In the genomic region with DNA sequence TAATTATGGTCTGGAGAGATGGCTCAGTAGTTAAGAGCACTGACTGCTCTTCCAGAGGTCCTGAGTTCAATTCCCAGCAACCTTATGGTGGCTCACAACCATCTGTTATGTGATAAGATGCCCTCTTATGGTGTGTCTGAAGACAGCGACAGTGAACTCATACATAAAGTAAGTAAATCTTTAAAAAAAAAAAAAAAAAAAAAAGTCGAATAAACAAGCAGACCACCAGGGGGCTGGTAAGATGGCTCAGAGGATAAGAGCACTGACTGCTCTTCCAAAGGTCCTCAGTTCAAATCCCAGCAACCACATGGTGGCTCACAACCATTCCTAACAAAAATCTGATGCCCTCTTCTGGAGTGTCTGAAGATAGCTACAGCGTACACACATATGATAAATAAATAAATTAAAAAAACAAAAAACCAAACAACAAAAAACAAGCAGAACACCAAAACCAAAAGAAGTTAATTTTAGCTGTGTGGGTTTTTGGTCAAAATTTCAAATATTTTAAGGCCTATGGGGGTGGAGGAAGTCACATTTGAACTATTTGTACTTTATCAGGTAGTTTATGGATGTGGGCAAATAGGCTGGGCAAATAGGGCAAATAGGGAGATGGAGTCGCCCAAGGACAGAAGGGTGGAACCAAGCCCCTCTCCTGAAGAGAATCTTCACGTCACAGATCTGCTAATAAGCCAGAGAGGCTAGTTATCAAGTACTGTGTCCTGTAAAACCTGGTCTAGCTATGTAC, we compare ENCODE assay signal across 8 mouse cellular contexts. TPM values are rescaled to one million over a fixed set of nuclear protein-coding genes. Genes with fewer than 3 reads are reported as not detected.
A peak's percentile ranks its signal among the peaks of the same experiment; 100 is the strongest.
DNase-seq lines count a peak whose midpoint lies in the region; ATAC-seq and TF ChIP-seq lines count a peak whose summit lies in the region.
"Not testable (repeated sequence)": the region's sequence is repeated elsewhere in the genome, so short reads cannot be mapped to it uniquely, and the experiment has no call there.

No protein-coding gene starts in this region.

- peak overlapping the region; percentile 83 for H3K9ac ChIP-seq in forebrain, embryonic 14.5 days (ENCODE audit: low read length)
- H3K9ac ChIP-seq in hindbrain, embryonic 11.5 days (ENCODE audit: low read depth, low read length), result peak overlapping the region; percentile 44; the same call in 1 of the 2 replicates
- peak overlapping the region; percentile 82 for H3K9ac ChIP-seq in kidney, embryonic 16.5 days (replicated peaks; ENCODE audit: low read length)
- peak overlapping the region; percentile 75 for H3K9ac ChIP-seq in liver, embryonic 15.5 days
- H3K9ac ChIP-seq in midbrain, embryonic 16.5 days (ENCODE audit: low read depth, low read length), result not testable (repeated sequence)
- peak overlapping the region; percentile 78 for H3K9ac ChIP-seq in stomach, embryonic 16.5 days (ENCODE audit: low read length)

- not testable (repeated sequence) for H3K27ac ChIP-seq in cerebellum, adult 2 months (ENCODE audit: insufficient read depth, low read length); forebrain, embryonic 14.5 days (ENCODE audit: low read depth, low read length); hindbrain, embryonic 11.5 days (ENCODE audit: low read depth, low read length); kidney, embryonic 16.5 days (ENCODE audit: low read length); midbrain, embryonic 16.5 days (ENCODE audit: low read length); stomach, embryonic 16.5 days (ENCODE audit: low read length)
- peak overlapping the region; percentile 77; the same call in 1 of the 2 replicates for H3K27ac ChIP-seq in liver, embryonic 15.5 days (replicated peaks)

- 27% methylated on average over 5 of the region's 5 CpGs for WGBS in cerebellum, adult 2 months
- WGBS in forebrain, embryonic 14.5 days, result 33% methylated on average over 5 of the region's 5 CpGs
- WGBS in hindbrain, embryonic 11.5 days, result 37% methylated on average over 5 of the region's 5 CpGs
- WGBS in kidney, embryonic 16.5 days, result 30% methylated on average over 5 of the region's 5 CpGs
- WGBS in liver, embryonic 15.5 days (ENCODE audit: insufficient replicate concordance), result 33% methylated on average over 5 of the region's 5 CpGs
- WGBS in midbrain, embryonic 16.5 days, result 31% methylated on average over 5 of the region's 5 CpGs
- WGBS in stomach, embryonic 16.5 days, result 25% methylated on average over 5 of the region's 5 CpGs

- TF ChIP-seq CTCF in cerebellum, adult 2 months (IDR thresholded peaks at IDR 0.05; ENCODE audit: borderline replicate concordance, insufficient read depth, low read depth, low read length), result not testable (repeated sequence)

- not testable (repeated sequence) for TF ChIP-seq POLR2A in cerebellum, adult 2 months (IDR thresholded peaks at IDR 0.05; ENCODE audit: borderline replicate concordance, insufficient read depth, low read length)

- not testable (repeated sequence) for H3K9me3 ChIP-seq in forebrain, embryonic 14.5 days (replicated peaks; ENCODE audit: control insufficient read depth, low read length); hindbrain, embryonic 11.5 days (ENCODE audit: control insufficient read depth, low read length); kidney, embryonic 16.5 days (ENCODE audit: low read length); liver, embryonic 15.5 days (replicated peaks); midbrain, embryonic 16.5 days (replicated peaks; ENCODE audit: control insufficient read depth, low read length, poor library complexity, severe bottlenecking); stomach, embryonic 16.5 days (replicated peaks; ENCODE audit: control insufficient read depth, low read length)

- DNase-seq in CD4-positive, CD25-positive, alpha-beta regulatory T cell, adult 2 months (ENCODE audit: low read depth, low spot score), result peak; percentile 46
- DNase-seq in cerebellum, adult 2 months; forebrain, embryonic 14.5 days (ENCODE audit: low spot score): not testable (repeated sequence)
- peak; percentile 19 for DNase-seq in hindbrain, embryonic 11.5 days (ENCODE audit: low spot score)

- H3K27me3 ChIP-seq in cerebellum, adult 2 months (ENCODE audit: control insufficient read depth, insufficient read depth, low read length); forebrain, embryonic 14.5 days (replicated peaks; ENCODE audit: control insufficient read depth, insufficient read depth, low read length); hindbrain, embryonic 11.5 days (ENCODE audit: control insufficient read depth, insufficient read depth, low read length); kidney, embryonic 16.5 days (ENCODE audit: insufficient read depth, low read length); liver, embryonic 15.5 days; midbrain, embryonic 16.5 days (ENCODE audit: control insufficient read depth, insufficient read depth, low read depth, low read length); stomach, embryonic 16.5 days (ENCODE audit: control insufficient read depth, insufficient read depth, low read length): not testable (repeated sequence)

- peak overlapping the region; percentile 37 for H3K4me3 ChIP-seq in cerebellum, adult 2 months (replicated peaks; ENCODE audit: insufficient read depth, low read depth, low read length)
- H3K4me3 ChIP-seq in forebrain, embryonic 14.5 days (ENCODE audit: low read depth, low read length), result peak overlapping the region; percentile 85
- H3K4me3 ChIP-seq in hindbrain, embryonic 11.5 days (ENCODE audit: low read depth, low read length), result peak overlapping the region; percentile 78
- H3K4me3 ChIP-seq in kidney, embryonic 16.5 days (ENCODE audit: low read length), result peak overlapping the region; percentile 97
- peak overlapping the region; percentile 75 for H3K4me3 ChIP-seq in liver, embryonic 15.5 days (replicated peaks)
- peak overlapping the region; percentile 98; the same call in 1 of the 2 replicates for H3K4me3 ChIP-seq in midbrain, embryonic 16.5 days (ENCODE audit: low read depth, low read length)
- peak overlapping the region; percentile 86 for H3K4me3 ChIP-seq in stomach, embryonic 16.5 days (replicated peaks; ENCODE audit: low read length)

- peak overlapping the region; percentile 74 for H3K4me2 ChIP-seq in forebrain, embryonic 14.5 days (ENCODE audit: low read length)
- peak overlapping the region; percentile 66 for H3K4me2 ChIP-seq in hindbrain, embryonic 11.5 days (replicated peaks; ENCODE audit: low read depth, low read length)
- peak overlapping the region; percentile 60 for H3K4me2 ChIP-seq in kidney, embryonic 16.5 days (replicated peaks; ENCODE audit: low read depth, low read length)
- peak overlapping the region; percentile 82 for H3K4me2 ChIP-seq in liver, embryonic 15.5 days
- peak overlapping the region; percentile 64 for H3K4me2 ChIP-seq in midbrain, embryonic 16.5 days (ENCODE audit: low read length)
- H3K4me2 ChIP-seq in stomach, embryonic 16.5 days (ENCODE audit: low read depth, low read length), result peak overlapping the region; percentile 67

- not testable (repeated sequence) for H3K4me1 ChIP-seq in cerebellum, adult 2 months (ENCODE audit: control insufficient read depth, insufficient read depth, low read length); forebrain, embryonic 14.5 days (ENCODE audit: control insufficient read depth, insufficient read depth, low read length); hindbrain, embryonic 11.5 days (replicated peaks; ENCODE audit: control insufficient read depth, insufficient read depth, low read length); kidney, embryonic 16.5 days (ENCODE audit: insufficient read depth, low read length); stomach, embryonic 16.5 days (ENCODE audit: control insufficient read depth, insufficient read depth, low read length)
- H3K4me1 ChIP-seq in liver, embryonic 15.5 days (replicated peaks), result peaks cover 21% of the 10 kb centered on the region
- H3K4me1 ChIP-seq in midbrain, embryonic 16.5 days (ENCODE audit: control insufficient read depth, insufficient read depth, low read length), result peaks cover 11% of the 10 kb centered on the region

- ATAC-seq in forebrain, embryonic 14.5 days; hindbrain, embryonic 11.5 days (ENCODE audit: low FRiP score); kidney, embryonic 16.5 days (ENCODE audit: low FRiP score, low TSS enrichment); liver, embryonic 15.5 days (ENCODE audit: insufficient read depth); midbrain, embryonic 16.5 days; stomach, embryonic 16.5 days (ENCODE audit: insufficient read depth, low FRiP score): not testable (repeated sequence)

- H3K36me3 ChIP-seq in forebrain, embryonic 14.5 days (ENCODE audit: control insufficient read depth, insufficient read depth, low read length), result peaks cover 46% of the 10 kb centered on the region
- not testable (repeated sequence) for H3K36me3 ChIP-seq in hindbrain, embryonic 11.5 days (ENCODE audit: control insufficient read depth, insufficient read depth, low read length)
- H3K36me3 ChIP-seq in kidney, embryonic 16.5 days (ENCODE audit: insufficient read depth, low read length), result peaks cover 34% of the 10 kb centered on the region
- H3K36me3 ChIP-seq in liver, embryonic 15.5 days (replicated peaks), result peaks cover 51% of the 10 kb centered on the region
- H3K36me3 ChIP-seq in midbrain, embryonic 16.5 days (ENCODE audit: control insufficient read depth, insufficient read depth, low read length), result peaks cover 20% of the 10 kb centered on the region
- peaks cover 18% of the 10 kb centered on the region; the same call in 1 of the 2 replicates for H3K36me3 ChIP-seq in stomach, embryonic 16.5 days (ENCODE audit: control insufficient read depth, insufficient read depth, low read length)

RNA-seq across cellular contexts. Expression of a gene that starts 1.1 kb away (rescaled TPM):
- 37.9 and 41.6 TPM in 2 replicates for polyA plus RNA-seq in cerebellum, adult 2 months (2012; rRNA removed)
- 16.8 and 21.2 TPM in 2 replicates for polyA plus RNA-seq in forebrain, embryonic 14.5 days (2014; fragmentation: Nextera tagmentation; extraction: Ambion mirVana)
- 15.6 and 17.6 TPM in 2 replicates for polyA plus RNA-seq in hindbrain, embryonic 11.5 days (2014; fragmentation: Nextera tagmentation; extraction: Ambion mirVana)
- polyA plus RNA-seq in kidney, embryonic 16.5 days (2015; fragmentation: Nextera tagmentation; extraction: Ambion mirVana), result 13.9 and 17.2 TPM in 2 replicates
- 5.1 and 5.8 TPM in 2 replicates for polyA plus RNA-seq in liver, embryonic 15.5 days (2015; fragmentation: Nextera tagmentation; extraction: Ambion mirVana)
- 25.7 and 27.8 TPM in 2 replicates for polyA plus RNA-seq in midbrain, embryonic 16.5 days (2015; fragmentation: Nextera tagmentation; extraction: Ambion mirVana)
- polyA plus RNA-seq in stomach, embryonic 16.5 days (2015; fragmentation: Nextera tagmentation; extraction: Ambion mirVana), result 12.5 and 15.1 TPM in 2 replicates

RNA-seq across cellular contexts. Expression of a gene that starts 11.0 kb away (rescaled TPM):
- 120 and 124 TPM in 2 replicates for polyA plus RNA-seq in cerebellum, adult 2 months (2012; rRNA removed)
- 416 and 423 TPM in 2 replicates for polyA plus RNA-seq in forebrain, embryonic 14.5 days (2014; fragmentation: Nextera tagmentation; extraction: Ambion mirVana)
- polyA plus RNA-seq in hindbrain, embryonic 11.5 days (2014; fragmentation: Nextera tagmentation; extraction: Ambion mirVana), result 474 and 506 TPM in 2 replicates
- 537 and 602 TPM in 2 replicates for polyA plus RNA-seq in kidney, embryonic 16.5 days (2015; fragmentation: Nextera tagmentation; extraction: Ambion mirVana)
- polyA plus RNA-seq in liver, embryonic 15.5 days (2015; fragmentation: Nextera tagmentation; extraction: Ambion mirVana), result 321 and 337 TPM in 2 replicates
- polyA plus RNA-seq in midbrain, embryonic 16.5 days (2015; fragmentation: Nextera tagmentation; extraction: Ambion mirVana), result 340 and 348 TPM in 2 replicates
- polyA plus RNA-seq in stomach, embryonic 16.5 days (2015; fragmentation: Nextera tagmentation; extraction: Ambion mirVana), result 641 and 673 TPM in 2 replicates

RNA-seq across cellular contexts. Expression of a gene that starts 20.3 kb away (rescaled TPM):
- polyA plus RNA-seq in cerebellum, adult 2 months (2012; rRNA removed), result 20.2 and 22.7 TPM in 2 replicates
- polyA plus RNA-seq in forebrain, embryonic 14.5 days (2014; fragmentation: Nextera tagmentation; extraction: Ambion mirVana), result 10.4 and 11.0 TPM in 2 replicates
- 16.4 and 20.7 TPM in 2 replicates for polyA plus RNA-seq in hindbrain, embryonic 11.5 days (2014; fragmentation: Nextera tagmentation; extraction: Ambion mirVana)
- polyA plus RNA-seq in kidney, embryonic 16.5 days (2015; fragmentation: Nextera tagmentation; extraction: Ambion mirVana), result 21.7 and 21.9 TPM in 2 replicates
- 1.9 and 2.1 TPM in 2 replicates for polyA plus RNA-seq in liver, embryonic 15.5 days (2015; fragmentation: Nextera tagmentation; extraction: Ambion mirVana)
- polyA plus RNA-seq in midbrain, embryonic 16.5 days (2015; fragmentation: Nextera tagmentation; extraction: Ambion mirVana), result 10.6 and 11.7 TPM in 2 replicates
- polyA plus RNA-seq in stomach, embryonic 16.5 days (2015; fragmentation: Nextera tagmentation; extraction: Ambion mirVana), result 8.9 and 11.0 TPM in 2 replicates

RNA-seq across cellular contexts. Expression of a gene that starts 27.4 kb away (rescaled TPM):
- 36.7 and 38.4 TPM in 2 replicates for polyA plus RNA-seq in cerebellum, adult 2 months (2012; rRNA removed)
- polyA plus RNA-seq in forebrain, embryonic 14.5 days (2014; fragmentation: Nextera tagmentation; extraction: Ambion mirVana), result 79.9 and 81.9 TPM in 2 replicates
- polyA plus RNA-seq in hindbrain, embryonic 11.5 days (2014; fragmentation: Nextera tagmentation; extraction: Ambion mirVana), result 82.2 and 83.5 TPM in 2 replicates
- polyA plus RNA-seq in kidney, embryonic 16.5 days (2015; fragmentation: Nextera tagmentation; extraction: Ambion mirVana), result 73.4 and 76.1 TPM in 2 replicates
- 39.0 and 41.5 TPM in 2 replicates for polyA plus RNA-seq in liver, embryonic 15.5 days (2015; fragmentation: Nextera tagmentation; extraction: Ambion mirVana)
- 62.1 and 63.6 TPM in 2 replicates for polyA plus RNA-seq in midbrain, embryonic 16.5 days (2015; fragmentation: Nextera tagmentation; extraction: Ambion mirVana)
- polyA plus RNA-seq in stomach, embryonic 16.5 days (2015; fragmentation: Nextera tagmentation; extraction: Ambion mirVana), result 71.5 and 74.6 TPM in 2 replicates

RNA-seq across cellular contexts. Expression of a gene that starts 27.4 kb away (rescaled TPM):
- polyA plus RNA-seq in cerebellum, adult 2 months (2012; rRNA removed), result 46.0 and 46.1 TPM in 2 replicates
- 62.9 and 67.3 TPM in 2 replicates for polyA plus RNA-seq in forebrain, embryonic 14.5 days (2014; fragmentation: Nextera tagmentation; extraction: Ambion mirVana)
- 74.7 and 74.9 TPM in 2 replicates for polyA plus RNA-seq in hindbrain, embryonic 11.5 days (2014; fragmentation: Nextera tagmentation; extraction: Ambion mirVana)
- polyA plus RNA-seq in kidney, embryonic 16.5 days (2015; fragmentation: Nextera tagmentation; extraction: Ambion mirVana), result 67.9 and 73.8 TPM in 2 replicates
- 19.4 and 20.0 TPM in 2 replicates for polyA plus RNA-seq in liver, embryonic 15.5 days (2015; fragmentation: Nextera tagmentation; extraction: Ambion mirVana)
- 46.6 and 48.6 TPM in 2 replicates for polyA plus RNA-seq in midbrain, embryonic 16.5 days (2015; fragmentation: Nextera tagmentation; extraction: Ambion mirVana)
- polyA plus RNA-seq in stomach, embryonic 16.5 days (2015; fragmentation: Nextera tagmentation; extraction: Ambion mirVana), result 51.2 and 52.2 TPM in 2 replicates

Comparison
In these comparisons a context has a peak if more than half of its experiments do, and no peak if none do; other contexts are left out.
1. H3K4me3 ChIP-seq: peak in every context shown above with its lines; median percentile 98 in midbrain, embryonic 16.5 days; 97 in kidney, embryonic 16.5 days; 86 in stomach, embryonic 16.5 days; 85 in forebrain, embryonic 14.5 days; 78 in hindbrain, embryonic 11.5 days; 75 in liver, embryonic 15.5 days; 37 in cerebellum, adult 2 months.